Mouse (Mus musculus) erythroblast, embryonic 14.5 days (primary cell): ENCODE data around the gene Ankrd13a.

Experiments used
- GATA1 ChIP-seq: IDR thresholded peaks from 2 replicates; pipeline ENCODE4 v1.6.1; 2012; ENCODE audit warnings: low read length, inconsistent platforms, mixed read lengths
- TAL1 ChIP-seq: IDR thresholded peaks from 3 replicates; pipeline ENCODE4 v1.6.1; 2012; ENCODE audit warnings: low read length, inconsistent platforms, mixed read lengths

DNA sequence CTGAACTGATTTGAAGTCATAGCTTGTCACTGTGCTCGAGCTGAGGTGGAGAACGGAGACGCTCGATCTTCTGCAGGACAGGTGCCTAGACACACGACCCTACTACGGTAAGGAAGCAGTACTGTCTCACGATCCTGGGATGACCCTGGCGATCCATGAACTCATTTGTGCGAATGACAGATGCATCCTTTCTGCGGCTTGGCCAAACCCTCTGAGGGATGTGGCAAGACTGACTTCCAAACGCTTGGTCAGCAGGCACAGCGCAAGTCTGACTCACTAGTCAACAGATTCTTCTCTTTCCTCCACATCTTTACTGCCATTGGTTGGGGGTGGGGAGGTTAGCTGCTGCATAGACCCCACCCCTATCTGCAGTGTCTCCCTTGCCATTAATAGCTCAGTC is 53.0 kb downstream of the Ankrd13a start:
- TF ChIP-seq GATA1 (no peak), TAL1 (no peak)
